Comparison of ENCODE assay signal across 9 mouse cellular contexts in genomic region chr6:108476797-108477235, GRCm38 (mm10).
DNase-seq lines count a peak whose midpoint lies in the region; ATAC-seq and TF ChIP-seq lines count a peak whose summit lies in the region.
"Had no signal": no experiment of that assay in that cellular context is flagged by ENCODE, and none has a peak within 500 bp of the region (broad histone marks: within the 10 kb centered on the region; RNA-seq: fewer than 3 reads in every experiment).

No protein-coding gene starts in this region.

- H3K4me2 ChIP-seq in heart, postnatal 0 days (ENCODE audit: low read depth, low read length), result no peak overlapping the region

- peak overlapping the region; percentile 58 for H3K27ac ChIP-seq in heart, postnatal 0 days (ENCODE audit: low read depth)

- H3K27me3 ChIP-seq in heart, postnatal 0 days (ENCODE audit: control insufficient read depth, insufficient read depth, low read length), result no peaks in the 10 kb centered on the region
- H3K27me3 ChIP-seq: Patski had no signal

- peaks cover 9% of the 10 kb centered on the region for H3K4me1 ChIP-seq in heart, postnatal 0 days (ENCODE audit: control insufficient read depth, insufficient read depth)

- no peak overlapping the region for H3K4me3 ChIP-seq in heart, postnatal 0 days (ENCODE audit: low read depth, low read length)

- WGBS in heart, postnatal 0 days, result 30% methylated on average over 8 of the region's 8 CpGs

- TF ChIP-seq EP300 in heart, postnatal 0 days (IDR thresholded peaks at IDR 0.05; ENCODE audit: low read depth), result no peak

- H3K9ac ChIP-seq in heart, postnatal 0 days (replicated peaks; ENCODE audit: low read depth, low read length), result peak overlapping the region; percentile 27; the same call in 1 of the 2 replicates

- TF ChIP-seq CTCF in heart, postnatal 0 days (IDR thresholded peaks at IDR 0.05; ENCODE audit: low read depth), result no peak

- DNase-seq in ovary, adult 18-20 months (ENCODE audit: low spot score), result peak; percentile 78
- DNase-seq in ovary, postnatal 10 days (ENCODE audit: low spot score), result no peak
- peak; percentile 30 for DNase-seq in heart, postnatal 0 days (ENCODE audit: low spot score)
- DNase-seq in lung, adult 18-20 months, result peak; percentile 66 to 72
- peak; percentile 82 for DNase-seq in urinary bladder, postnatal 14 days (ENCODE audit: low spot score)
- no peak for DNase-seq in left cerebral cortex, adult 18-20 months (ENCODE audit: low spot score in 2 of 2)
- no peak for DNase-seq in right cerebral cortex, postnatal 4 days
- no peak for DNase-seq in embryo, embryonic 11 days

- H3K9me3 ChIP-seq in heart, postnatal 0 days (replicated peaks; ENCODE audit: control insufficient read depth, low read length), result no peaks in the 10 kb centered on the region

- ATAC-seq in heart, postnatal 0 days (ENCODE audit: insufficient read depth, low read depth), result no peak
- ATAC-seq: Patski had no signal

- H3K36me3 ChIP-seq in heart, postnatal 0 days (replicated peaks; ENCODE audit: control insufficient read depth, insufficient read depth, low read length), result peaks cover 27% of the 10 kb centered on the region

Comparison
In these comparisons a context has a peak if more than half of its experiments do, and no peak if none do; other contexts are left out.
1. DNase-seq: peak in ovary, adult 18-20 months (single experiment), heart, postnatal 0 days (single experiment), lung, adult 18-20 months (2 of 2) and urinary bladder, postnatal 14 days (single experiment); none in ovary, postnatal 10 days (single experiment), left cerebral cortex, adult 18-20 months (0 of 2), right cerebral cortex, postnatal 4 days (single experiment) and embryo, embryonic 11 days (single experiment).